Mouse (Mus musculus) CH12.LX (cell line): ENCODE measurements around the gene Nfkbiz. TPM values are rescaled to one million over a fixed set of nuclear protein-coding genes. Genes with fewer than 3 reads are reported as not detected.

Experiments used
- DNase-seq: peaks from one replicate; pipeline ENCODE4 v3.0.0-alpha.2; 2013; ENCODE audit errors: extremely low read depth
- H3K27ac ChIP-seq: 2 replicates; pipeline ENCODE4 v1.5.1; 2012; ENCODE audit warnings: low read depth, mild to moderate bottlenecking, control low read depth, moderate library complexity; ENCODE audit not compliant: insufficient read depth
- H3K27me3 ChIP-seq: replicated peaks from 2 replicates; pipeline ENCODE3; 2012; ENCODE audit warnings: inconsistent platforms
- H3K36me3 ChIP-seq, 2 experiments: replicated peaks in 1 of 2; 2 replicates each; pipeline versions ENCODE3 to v1.6.1; 2012; ENCODE audit warnings: inconsistent platforms in 1 of 2, low read length in 1 of 2, mild to moderate bottlenecking in 1 of 2, mixed read lengths in 1 of 2, moderate library complexity in 1 of 2; ENCODE audit not compliant: control insufficient read depth in 1 of 2, insufficient read depth in 1 of 2
- H3K4me1 ChIP-seq, 2 experiments: 2 replicates each; pipeline ENCODE4 v1.6.1; 2012; ENCODE audit warnings: inconsistent platforms in 1 of 2, moderate library complexity in 1 of 2; ENCODE audit not compliant: insufficient read depth in 2 of 2, control insufficient read depth in 1 of 2
- H3K4me2 ChIP-seq: 2 replicates; pipeline ENCODE4 v1.6.1; 2012; ENCODE audit warnings: low read depth, mild to moderate bottlenecking, control low read depth; ENCODE audit not compliant: poor library complexity, insufficient read depth, severe bottlenecking
- H3K4me3 ChIP-seq, 3 experiments: fragments of 150-350 bp in 1 of 3; sonication (generic) in 1 of 3; replicated peaks in 1 of 3; 2 replicates each; pipeline versions ENCODE3 to v1.5.1; 2011 to 2012; ENCODE audit warnings: low read depth in 2 of 3, low read length in 2 of 3, mild to moderate bottlenecking in 2 of 3, moderate library complexity in 2 of 3, control low read depth in 1 of 3, improper control_type of control experiment in 1 of 3, inconsistent platforms in 1 of 3, mixed read lengths in 1 of 3; ENCODE audit not compliant: poor library complexity in 1 of 3
- H3K79me2 ChIP-seq: replicated peaks from 2 replicates; pipeline ENCODE4 v1.6.1; 2012; ENCODE audit warnings: mild to moderate bottlenecking, moderate library complexity; ENCODE audit not compliant: control insufficient read depth, poor library complexity, insufficient read depth, severe bottlenecking; ENCODE audit errors: extremely low read depth
- H3K9ac ChIP-seq: 2 replicates; pipeline ENCODE4 v1.6.1; 2012; ENCODE audit warnings: low read depth, mild to moderate bottlenecking, control low read depth, moderate library complexity; ENCODE audit not compliant: insufficient read depth
- H3K9me3 ChIP-seq: replicated peaks from 2 replicates; pipeline ENCODE3; 2012; ENCODE audit warnings: low read length, inconsistent platforms, mixed read lengths
- BHLHE40 ChIP-seq: IDR thresholded peaks from 2 replicates; pipeline ENCODE4 v1.6.1; 2011; ENCODE audit warnings: mild to moderate bottlenecking, low read depth, low read length, improper control_type of control experiment
- CHD1 ChIP-seq: IDR thresholded peaks from 2 replicates; pipeline ENCODE4 v1.6.1; 2012; ENCODE audit warnings: low read depth, low read length, improper control_type of control experiment, inconsistent platforms
- CHD2 ChIP-seq: IDR thresholded peaks from 2 replicates; pipeline ENCODE4 v1.6.1; 2011; ENCODE audit warnings: low read length, improper control_type of control experiment
- CTCF ChIP-seq, 2 experiments: IDR thresholded peaks in 1 of 2; conservative IDR thresholded peaks in 1 of 2; 2 replicates each; pipeline ENCODE4 v1.5.1; 2011 to 2012; ENCODE audit warnings: low read depth in 2 of 2, low read length in 2 of 2, improper control_type of control experiment in 1 of 2, inconsistent platforms in 1 of 2, mild to moderate bottlenecking in 1 of 2, moderate library complexity in 1 of 2
- ELF1 ChIP-seq: IDR thresholded peaks from 2 replicates; pipeline ENCODE4 v1.6.1; 2014; ENCODE audit warnings: low read depth, mild to moderate bottlenecking, inconsistent platforms, low read length, improper control_type of control experiment
- EP300 ChIP-seq: IDR thresholded peaks from 2 replicates; pipeline ENCODE4 v1.6.1; 2011; ENCODE audit warnings: low read length, improper control_type of control experiment
- ETS1 ChIP-seq: conservative IDR thresholded peaks from 2 replicates; pipeline ENCODE4 v1.6.1; 2012; ENCODE audit warnings: low read depth, mild to moderate bottlenecking, inconsistent platforms, low read length, improper control_type of control experiment, moderate library complexity
- HCFC1 ChIP-seq: IDR thresholded peaks from 2 replicates; pipeline ENCODE4 v1.6.1; 2012; ENCODE audit warnings: low read depth, mild to moderate bottlenecking, inconsistent platforms, low read length, improper control_type of control experiment
- IRF4 ChIP-seq: IDR thresholded peaks from 2 replicates; pipeline ENCODE4 v1.6.1; 2014; ENCODE audit warnings: low read depth, mild to moderate bottlenecking, inconsistent platforms, low read length, improper control_type of control experiment
- JUN ChIP-seq: IDR thresholded peaks from 2 replicates; pipeline ENCODE4 v1.6.1; 2011; ENCODE audit warnings: low read depth, mild to moderate bottlenecking, low read length, improper control_type of control experiment, moderate library complexity; ENCODE audit not compliant: insufficient read depth
- JUND ChIP-seq: conservative IDR thresholded peaks from 2 replicates; pipeline ENCODE4 v1.6.1; 2011; ENCODE audit warnings: low read depth, low read length, improper control_type of control experiment
- KAT2A ChIP-seq: IDR thresholded peaks from 2 replicates; pipeline ENCODE4 v1.6.1; 2012; ENCODE audit warnings: low read length, improper control_type of control experiment, inconsistent platforms; ENCODE audit not compliant: insufficient replicate concordance
- MAFK ChIP-seq: IDR thresholded peaks from 2 replicates; pipeline ENCODE4 v1.6.1; 2011; ENCODE audit warnings: low read length, improper control_type of control experiment; ENCODE audit not compliant: insufficient replicate concordance
- MAX ChIP-seq: IDR thresholded peaks from 2 replicates; pipeline ENCODE4 v1.6.1; 2011; ENCODE audit warnings: low read length, improper control_type of control experiment
- MAZ ChIP-seq: IDR thresholded peaks from 2 replicates; pipeline ENCODE4 v1.6.1; 2012; ENCODE audit warnings: low read depth, mild to moderate bottlenecking, inconsistent platforms, low read length, improper control_type of control experiment, moderate library complexity
- MEF2A ChIP-seq: IDR thresholded peaks from 2 replicates; pipeline ENCODE4 v1.6.1; 2014; ENCODE audit warnings: low read depth, mild to moderate bottlenecking, inconsistent platforms, low read length, improper control_type of control experiment, borderline replicate concordance
- MXI1 ChIP-seq: IDR thresholded peaks from 2 replicates; pipeline ENCODE4 v1.6.1; 2011; ENCODE audit warnings: mild to moderate bottlenecking, low read depth, low read length, improper control_type of control experiment
- MYC ChIP-seq: IDR thresholded peaks from 2 replicates; pipeline ENCODE4 v1.6.1; 2011; ENCODE audit warnings: low read depth, mild to moderate bottlenecking, improper control_type of control experiment, low read length
- NELFE ChIP-seq: IDR thresholded peaks from 2 replicates; pipeline ENCODE4 v1.6.1; 2011; ENCODE audit warnings: low read depth, low read length, improper control_type of control experiment
- NRF1 ChIP-seq: IDR thresholded peaks from 2 replicates; pipeline ENCODE4 v1.6.1; 2014; ENCODE audit warnings: low read depth, mild to moderate bottlenecking, inconsistent platforms, low read length, improper control_type of control experiment, moderate library complexity
- PAX5 ChIP-seq: IDR thresholded peaks from 2 replicates; pipeline ENCODE4 v1.6.1; 2012; ENCODE audit warnings: low read length, inconsistent platforms, mixed read lengths
- POLR2A ChIP-seq: IDR thresholded peaks from 2 replicates; pipeline ENCODE4 v1.6.1; 2011; ENCODE audit warnings: low read depth, mild to moderate bottlenecking, improper control_type of control experiment, low read length
- POLR2AphosphoS2 ChIP-seq: IDR thresholded peaks from 2 replicates; pipeline ENCODE4 v1.6.1; 2011; ENCODE audit warnings: low read depth, low read length, improper control_type of control experiment
- RAD21 ChIP-seq: IDR thresholded peaks from 2 replicates; pipeline ENCODE4 v1.6.1; 2011; ENCODE audit warnings: low read depth, mild to moderate bottlenecking, low read length, improper control_type of control experiment, moderate library complexity
- RCOR1 ChIP-seq: conservative IDR thresholded peaks from 2 replicates; pipeline ENCODE4 v1.6.1; 2012; ENCODE audit warnings: low read depth, mild to moderate bottlenecking, inconsistent platforms, low read length, improper control_type of control experiment
- SIN3A ChIP-seq: IDR thresholded peaks from 2 replicates; pipeline ENCODE4 v1.6.1; 2012; ENCODE audit warnings: low read length, improper control_type of control experiment, inconsistent platforms
- SMC3 ChIP-seq: IDR thresholded peaks from 2 replicates; pipeline ENCODE4 v1.6.1; 2011; ENCODE audit warnings: low read depth, low read length, improper control_type of control experiment
- TBP ChIP-seq: conservative IDR thresholded peaks from 2 replicates; pipeline ENCODE4 v1.6.1; 2011; ENCODE audit warnings: low read depth, low read length, improper control_type of control experiment
- TCF12 ChIP-seq: IDR thresholded peaks from 2 replicates; pipeline ENCODE4 v1.6.1; 2014; ENCODE audit warnings: low read depth, mild to moderate bottlenecking, inconsistent platforms, low read length, improper control_type of control experiment
- UBTF ChIP-seq: IDR thresholded peaks from 2 replicates; pipeline ENCODE4 v1.6.1; 2012; ENCODE audit warnings: low read depth, mild to moderate bottlenecking, inconsistent platforms, low read length, improper control_type of control experiment, moderate library complexity
- USF1 ChIP-seq: IDR thresholded peaks from 2 replicates; pipeline ENCODE4 v1.6.1; 2014; ENCODE audit warnings: low read depth, mild to moderate bottlenecking, inconsistent platforms, low read length, improper control_type of control experiment
- USF2 ChIP-seq: conservative IDR thresholded peaks from 2 replicates; pipeline ENCODE4 v1.6.1; 2011; ENCODE audit warnings: low read depth, low read length, improper control_type of control experiment
- ZC3H11A ChIP-seq: IDR thresholded peaks from 2 replicates; pipeline ENCODE4 v1.6.1; 2012; ENCODE audit warnings: low read depth, mild to moderate bottlenecking, inconsistent platforms, low read length, improper control_type of control experiment
- ZKSCAN1 ChIP-seq: IDR thresholded peaks from 2 replicates; pipeline ENCODE4 v1.6.1; 2012; ENCODE audit warnings: low read depth, inconsistent platforms, low read length, improper control_type of control experiment, borderline replicate concordance
- ZMIZ1 ChIP-seq: IDR thresholded peaks from 2 replicates; pipeline ENCODE4 v1.6.1; 2012; ENCODE audit warnings: low read depth, mild to moderate bottlenecking, inconsistent platforms, low read length, improper control_type of control experiment
- ZNF384 ChIP-seq: IDR thresholded peaks from 2 replicates; pipeline ENCODE4 v1.6.1; 2012; ENCODE audit warnings: low read depth, low read length, improper control_type of control experiment, inconsistent platforms
- dilution Hi-C: fragments of 300-500 bp; cut with MboI; formaldehyde crosslinking; loops from 2 replicates; pipeline ENCODE4 v1.14.3; 2020; ENCODE audit warnings: low sequenced_read_pairs; ENCODE audit not compliant: extremely low pct_unique_long_range_greater_than_20kb, extremely low pct_ligation_motif_present
- in situ Hi-C: fragments of 300-500 bp; cut with MboI; formaldehyde crosslinking; loops from 3 replicates; pipeline ENCODE4 v1.14.3; 2019; ENCODE audit warnings: low sequenced_read_pairs, low pct_ligation_motif_present, low pct_unique_long_range_greater_than_20kb, mixed read lengths
- polyA plus RNA-seq: library from polyadenylated mRNA; unstranded; fragments of >175 nt; gene quantifications from 2 replicates; pipeline ENCODE4 v1.2.1, GENCODE M21; 2012; ENCODE audit warnings: low read depth; ENCODE audit not compliant: insufficient read length
- total RNA-seq, 2 experiments: library from RNA; depleted of rRNA; stranded (reverse); fragments of 300-350 nt in 1 of 2; fragments of >200 nt in 1 of 2; gene quantifications; 2 replicates each; pipeline ENCODE4 v1.2.3; 2012 to 2014

Gene Nfkbiz
- total RNA-seq (2012; rRNA removed) (13.9 and 17.1 TPM in 2 replicates), total RNA-seq (2014; rRNA removed) (19.7 and 23.7 TPM in 2 replicates), polyA plus RNA-seq (11.4 and 13.7 TPM in 2 replicates)

DNA sequence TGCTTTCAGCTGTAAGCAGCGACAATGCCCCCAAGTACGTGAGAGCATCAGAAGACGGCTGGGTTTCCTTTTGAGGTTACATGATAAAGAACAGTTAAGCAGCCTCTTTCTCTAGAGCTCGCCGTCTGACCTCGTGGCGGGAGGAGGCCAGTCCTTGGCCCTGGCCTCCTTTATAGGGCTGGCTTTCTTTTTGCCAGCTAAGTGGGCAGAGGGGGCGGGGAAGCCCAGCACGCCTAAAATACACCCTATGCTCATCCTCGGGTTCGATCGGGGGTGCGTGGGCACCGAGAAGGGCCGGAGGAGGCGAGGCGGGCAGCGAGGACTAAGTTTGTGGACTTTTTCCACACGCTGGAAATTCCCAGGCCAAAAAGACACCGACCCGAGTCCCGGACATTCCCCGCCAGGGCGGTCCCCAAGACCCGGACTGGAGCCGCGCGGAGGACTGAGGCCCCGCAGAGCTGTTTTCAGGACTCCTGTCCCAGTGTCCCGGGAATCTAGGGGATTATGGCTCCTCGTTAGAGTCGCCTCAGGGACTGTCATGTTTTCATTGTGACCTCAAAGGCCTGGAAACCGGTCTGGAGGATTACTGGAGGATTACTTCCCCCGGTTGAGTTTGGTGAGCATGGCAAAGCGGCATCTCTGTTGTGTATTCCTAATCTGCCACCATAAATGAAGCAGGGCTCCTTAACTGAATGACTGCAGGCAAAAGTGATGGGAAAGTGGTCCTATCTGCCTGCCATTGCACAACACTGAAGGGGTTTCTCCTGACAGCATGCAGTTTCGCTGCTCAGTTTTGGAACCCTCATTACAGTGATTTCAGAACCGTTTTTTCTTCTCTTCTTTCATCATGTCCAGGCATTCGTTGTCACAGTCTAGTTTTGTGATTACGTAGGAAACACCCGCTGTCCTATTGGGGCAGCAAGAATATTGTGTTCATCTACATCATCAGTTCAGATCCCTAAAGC lies at the start of gene Nfkbiz:
TSS of gene Nfkbiz (minus strand) at position 390 of the 965 bp plus-strand sequence.
- Histone ChIP-seq H3K36me3 (peaks cover 6 to 42% of the 10 kb centered on the region in 2 experiments), H3K4me1 (peaks cover 17 to 43% of the 10 kb centered on the region in 2 experiments), H3K27ac (peak within 1 kb of the TSS; percentile 79), H3K4me2 (peak within 1 kb of the TSS; percentile 98), H3K27me3 (no peaks in the 10 kb centered on the region), H3K9ac (peak within 1 kb of the TSS; percentile 39), H3K79me2 (peaks cover 40% of the 10 kb centered on the region), H3K4me3 (peak within 1 kb of the TSS; percentile 61 to 72 (median 67)), H3K9me3 (no peaks in the 10 kb centered on the region)
- in situ Hi-C loops: no loop called here
- dilution Hi-C loops: no loop called here
- DNase-seq: peak; percentile 88
- TF ChIP-seq UBTF (peak; percentile 59; the same call in 1 of the 2 replicates), CTCF (conservative IDR thresholded peaks at IDR 0.05 in 1 of 2, IDR thresholded peaks at IDR 0.05 in 1 of 2; ENCODE audit: low read depth in 2 of 2, low read length in 2 of 2) (no peak), JUN (peak; percentile 32; the same call in 1 of the 2 replicates), MAZ (0 out of 2 replicates have a peak, but pooled peaks have one; percentile 31), MAX (peak; percentile 62), POLR2AphosphoS2 (no peak), RCOR1 (no peak), MXI1 (peak; percentile 65; the same call in 1 of the 2 replicates), TBP (peak; percentile 70; the same call in 1 of the 2 replicates), ETS1 (peak; percentile 81), CHD2 (peak; percentile 81; the same call in 1 of the 2 replicates), ZMIZ1 (peak; percentile 81; the same call in 1 of the 2 replicates), BHLHE40 (peak; percentile 60), EP300 (peak; percentile 49), KAT2A (no peak), POLR2A (peak; percentile 78), JUND (peak; percentile 63; the same call in 1 of the 2 replicates), HCFC1 (no peak; the same call in 1 of the 2 replicates), NRF1 (peak; percentile 8; the same call in 1 of the 2 replicates), PAX5 (no peak), SMC3 (no peak), USF1 (no peak), TCF12 (peak; percentile 72; the same call in 1 of the 2 replicates), MYC (peak; percentile 93), ELF1 (no peak), ZKSCAN1 (no peak), CHD1 (peak; percentile 9; the same call in 1 of the 2 replicates), USF2 (no peak), SIN3A (peak; percentile 91), IRF4 (peak; percentile 82), NELFE (peak; percentile 82), ZNF384 (peak; percentile 88), ZC3H11A (no peak), RAD21 (no peak; the same call in none of the 2 replicates), MAFK (0 out of 2 replicates have a peak, but pooled peaks have one; percentile 65), MEF2A (peak; percentile 98)
